Mouse (Mus musculus) G1E (cell line): ENCODE results near the gene Kti12.

Source experiments
- CTCF ChIP-seq: IDR thresholded peaks from 2 replicates; pipeline ENCODE4 v1.5.1; 2012; ENCODE audit warnings: low read depth, low read length, inconsistent platforms, mixed read lengths
- GATA1 ChIP-seq: IDR thresholded peaks from 2 replicates; pipeline ENCODE4 v1.6.1; 2012; ENCODE audit warnings: borderline replicate concordance, low read length, inconsistent platforms, mixed read lengths
- POLR2AphosphoS5 ChIP-seq: IDR thresholded peaks from 2 replicates; pipeline ENCODE4 v1.6.1; 2012; ENCODE audit warnings: low read depth, low read length, inconsistent platforms; ENCODE audit not compliant: insufficient replicate concordance
- TAL1 ChIP-seq: conservative IDR thresholded peaks from 2 replicates; pipeline ENCODE4 v1.6.1; 2012; ENCODE audit warnings: low read depth, low read length, inconsistent platforms, mixed read lengths

DNA sequence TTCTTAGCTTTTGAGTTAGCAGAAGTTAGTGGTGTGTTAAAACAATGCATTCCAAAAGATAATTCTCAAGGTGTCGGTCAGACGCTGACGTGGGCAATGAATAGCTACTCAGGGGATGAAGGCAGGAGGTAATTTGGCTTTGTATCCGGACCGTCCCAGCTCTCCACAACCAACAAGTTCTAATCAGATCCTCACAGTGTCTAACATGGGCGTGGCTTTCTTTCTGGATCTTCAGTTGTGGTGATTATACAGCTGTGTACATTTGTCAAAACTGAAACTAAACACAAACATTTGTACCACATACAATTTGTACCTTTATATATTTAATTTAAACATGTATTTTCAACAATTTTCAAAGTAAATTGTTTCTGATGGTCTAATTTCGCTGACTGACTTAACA, 19.2 kb downstream of the Kti12 start:
- TF ChIP-seq GATA1 (no peak), CTCF (no peak), TAL1 (no peak), POLR2AphosphoS5 (no peak)
